Mouse (Mus musculus) adrenal gland, postnatal 36 days (tissue): Measurements from ENCODE around the gene Map3k11. TPM values are rescaled to one million over a fixed set of nuclear protein-coding genes. Genes with fewer than 3 reads are reported as not detected.

ENCODE experiments used
- DNase-seq, 2 experiments: peaks; one replicate each; pipeline ENCODE4 v3.0.0; 2021; ENCODE audit warnings: mixed read lengths in 1 of 2
- microRNA-seq: library from miRNA; unstranded; fragments of <30 nt; microRNA quantifications from one replicate; pipeline ENCODE4 v1.2.0, GENCODE M21; 2021
- total RNA-seq, 2 experiments: library from RNA; stranded (reverse); gene quantifications; 2 replicates each; pipeline ENCODE4 v1.2.3; 2021

Map3k11 gene
- total RNA-seq, 2 experiments from 2014 or later = 44.7 to 45.8 TPM

- peak; percentile 95 to 96 for DNase-seq
These were observed 42.9 kb downstream of the Map3k11 start for GRCm38 (mm10) chr19:5731264-5731978.

GRCm38 (mm10) chr19:5734325-5734724 is 45.8 kb downstream of the Map3k11 start:
- DNase-seq = no peak

GRCm38 (mm10) chr19:5739446-5739845 is 50.9 kb downstream of the Map3k11 start:
- no peak for DNase-seq

GRCm38 (mm10) chr19:5740320-5741317 is 52.1 kb downstream of the Map3k11 start, which contains the start of gene Ltbp3:
Gene Ltbp3, plus strand, starts transcription at chr19:5740904.
- DNase-seq = peak; percentile 81 to 84

- peak; percentile 86 to 90 for DNase-seq
These were observed 53.2 kb downstream of the Map3k11 start for GRCm38 (mm10) chr19:5741641-5742240.

- DNase-seq = peak; percentile 51 to 69
These were observed 53.7 kb downstream of the Map3k11 start for GRCm38 (mm10) chr19:5742241-5742641.

- peak; percentile 76 for DNase-seq
These were observed 55.0 kb downstream of the Map3k11 start for GRCm38 (mm10) chr19:5743576-5743975.

GRCm38 (mm10) chr19:5745756-5746710 is 57.5 kb downstream of the Map3k11 start:
- DNase-seq = peak; percentile 84 to 88

GRCm38 (mm10) chr19:5746907-5747363 is 58.4 kb downstream of the Map3k11 start:
- DNase-seq = no peak

- DNase-seq = peak; percentile 83 to 85
These were observed 60.9 kb downstream of the Map3k11 start for GRCm38 (mm10) chr19:5749476-5749875.

GRCm38 (mm10) chr19:5750951-5751350 is 62.4 kb downstream of the Map3k11 start:
- DNase-seq = no peak

- DNase-seq = peak; percentile 80 to 90
These were observed 63.2 kb downstream of the Map3k11 start for GRCm38 (mm10) chr19:5751742-5752141.

Small RNA genes within 50 kb of the gene (microRNA-seq; reads per million reads assigned to microRNA genes)
- not detected for gene Mir6987

Other genes with a start within 250 kb of the Map3k11 start
- gene Fosl1, start 241.2 kb upstream of the Map3k11 start, total RNA-seq = 1 to 10 TPM in 1 of 2 experiments, not detected in 1; 5.3 TPM
- 1 to 10 TPM; 7.9 to 8.3 TPM for gene Ccdc85b, start 230.8 kb upstream of the Map3k11 start, total RNA-seq
- 10 to 100 TPM; 89.1 to 95.3 TPM for gene Fibp, start 228.1 kb upstream of the Map3k11 start, total RNA-seq
- gene Ctsw, start 220.2 kb upstream of the Map3k11 start, total RNA-seq = under 1 TPM in 1 of 2 experiments, not detected in 1; 0.26 TPM
- 10 to 100 TPM; 50.2 to 87.9 TPM for gene Efemp2, start 214.8 kb upstream of the Map3k11 start, total RNA-seq
- gene Mus81, start 200.3 kb upstream of the Map3k11 start, total RNA-seq = 10 to 100 TPM; 23.1 to 30.7 TPM
- gene Cfl1, start 198.3 kb upstream of the Map3k11 start, total RNA-seq = 100 to 1,000 TPM; 659 to 740 TPM
- gene 1700020D05Rik, start 185.0 kb upstream of the Map3k11 start, total RNA-seq = 1 to 10 TPM; 1.0 to 1.5 TPM
- 10 to 100 TPM; 11.1 to 12.1 TPM for gene Snx32, start 178.2 kb upstream of the Map3k11 start, total RNA-seq
- not detected for gene Ovol1, start 128.1 kb upstream of the Map3k11 start, total RNA-seq
- 1 to 10 TPM; 7.8 to 8.3 TPM for gene Ap5b1, start 120.7 kb upstream of the Map3k11 start, total RNA-seq
- gene Rnaseh2c, start 86.9 kb upstream of the Map3k11 start, total RNA-seq = 100 to 1,000 TPM; 124 to 139 TPM
- 10 to 100 TPM; 66.2 to 68.2 TPM for gene Kat5, start 78.5 kb upstream of the Map3k11 start, total RNA-seq
- gene Rela, start 51.3 kb upstream of the Map3k11 start, total RNA-seq = 10 to 100 TPM; 85.7 to 86.4 TPM
- gene Sipa1, start 25.0 kb upstream of the Map3k11 start, total RNA-seq = 10 to 100 TPM; 40.5 to 57.2 TPM
- gene Pcnx3, start 166 bp downstream of the Map3k11 start, total RNA-seq = 100 to 1,000 TPM in 1 of 2 experiments, 10 to 100 TPM in 1; 89.5 to 108 TPM
- gene Kcnk7, start 15.6 kb downstream of the Map3k11 start, total RNA-seq = not detected
- gene Ehbp1l1, start 37.6 kb downstream of the Map3k11 start, total RNA-seq = 10 to 100 TPM; 30.8 to 38.3 TPM
- 10 to 100 TPM; 41.4 to 66.5 TPM for gene Fam89b, start 40.9 kb downstream of the Map3k11 start, total RNA-seq
- 100 to 1,000 TPM; 222 to 305 TPM for gene Ltbp3, start 52.2 kb downstream of the Map3k11 start, total RNA-seq
- gene Scyl1, start 82.7 kb downstream of the Map3k11 start, total RNA-seq = 100 to 1,000 TPM; 103 to 107 TPM
- gene Frmd8, start 186.5 kb downstream of the Map3k11 start, total RNA-seq = 10 to 100 TPM; 35.5 to 52.6 TPM
- 10 to 100 TPM in 1 of 2 experiments, 1 to 10 TPM in 1; 9.4 to 33.2 TPM for gene Slc25a45, start 189.1 kb downstream of the Map3k11 start, total RNA-seq
- 1 to 10 TPM in 1 of 2 experiments, under 1 TPM in 1; 0.92 to 1.4 TPM for gene Tigd3, start 205.4 kb downstream of the Map3k11 start, total RNA-seq
- gene Dpf2, start 224.3 kb downstream of the Map3k11 start, total RNA-seq = 100 to 1,000 TPM in 1 of 2 experiments, 10 to 100 TPM in 1; 89.6 to 120 TPM
- gene Cdc42ep2, start 236.1 kb downstream of the Map3k11 start, total RNA-seq = 1 to 10 TPM; 6.0 to 6.2 TPM